Mouse (Mus musculus) cortical plate, adult 2 months (tissue): ENCODE measurements around the gene Hoxc12. TPM values are rescaled to one million over a fixed set of nuclear protein-coding genes. Genes with fewer than 3 reads are reported as not detected.

Source experiments
- H3K27ac ChIP-seq: fragments of 200-500 bp; 2 replicates; pipeline ENCODE4 v1.5.1; 2012; ENCODE audit warnings: low read length, control low read depth, inconsistent platforms; ENCODE audit not compliant: insufficient read depth
- H3K4me1 ChIP-seq: fragments of 200-500 bp; 2 replicates; pipeline ENCODE4 v1.6.1; 2011; ENCODE audit warnings: low read length; ENCODE audit not compliant: control insufficient read depth, insufficient read depth
- H3K4me3 ChIP-seq: fragments of 200-500 bp; 2 replicates; pipeline ENCODE4 v1.5.1; 2011; ENCODE audit warnings: mild to moderate bottlenecking, low read length, control low read depth; ENCODE audit not compliant: insufficient read depth
- CTCF ChIP-seq: fragments of 200-500 bp; IDR thresholded peaks from 2 replicates; pipeline ENCODE4 v1.5.1; 2011; ENCODE audit warnings: mild to moderate bottlenecking, control low read depth, low read length; ENCODE audit not compliant: insufficient read depth; ENCODE audit errors: extremely low read depth
- POLR2A ChIP-seq: fragments of 200-500 bp; IDR thresholded peaks from 2 replicates; pipeline ENCODE4 v1.6.1; 2011; ENCODE audit warnings: mild to moderate bottlenecking, low read length, control low read depth; ENCODE audit not compliant: insufficient read depth; ENCODE audit errors: extremely low read depth
- polyA plus RNA-seq: library from polyadenylated mRNA; depleted of rRNA; stranded (reverse); fragments of >200 nt; gene quantifications from 2 replicates; pipeline ENCODE4 v1.2.3, GENCODE M21; 2012

Hoxc12 gene
- polyA plus RNA-seq, 1 experiment: not detected

GRCm38 (mm10) chr15:102953561-102953960 lies 17.0 kb downstream of the Hoxc12 start:
- Histone ChIP-seq H3K4me1 (no peaks in the 10 kb centered on the region), H3K27ac (no peak overlapping the region), H3K4me3 (no peak overlapping the region)
- no peak for TF ChIP-seq CTCF
- TF ChIP-seq POLR2A: no peak

DNA sequence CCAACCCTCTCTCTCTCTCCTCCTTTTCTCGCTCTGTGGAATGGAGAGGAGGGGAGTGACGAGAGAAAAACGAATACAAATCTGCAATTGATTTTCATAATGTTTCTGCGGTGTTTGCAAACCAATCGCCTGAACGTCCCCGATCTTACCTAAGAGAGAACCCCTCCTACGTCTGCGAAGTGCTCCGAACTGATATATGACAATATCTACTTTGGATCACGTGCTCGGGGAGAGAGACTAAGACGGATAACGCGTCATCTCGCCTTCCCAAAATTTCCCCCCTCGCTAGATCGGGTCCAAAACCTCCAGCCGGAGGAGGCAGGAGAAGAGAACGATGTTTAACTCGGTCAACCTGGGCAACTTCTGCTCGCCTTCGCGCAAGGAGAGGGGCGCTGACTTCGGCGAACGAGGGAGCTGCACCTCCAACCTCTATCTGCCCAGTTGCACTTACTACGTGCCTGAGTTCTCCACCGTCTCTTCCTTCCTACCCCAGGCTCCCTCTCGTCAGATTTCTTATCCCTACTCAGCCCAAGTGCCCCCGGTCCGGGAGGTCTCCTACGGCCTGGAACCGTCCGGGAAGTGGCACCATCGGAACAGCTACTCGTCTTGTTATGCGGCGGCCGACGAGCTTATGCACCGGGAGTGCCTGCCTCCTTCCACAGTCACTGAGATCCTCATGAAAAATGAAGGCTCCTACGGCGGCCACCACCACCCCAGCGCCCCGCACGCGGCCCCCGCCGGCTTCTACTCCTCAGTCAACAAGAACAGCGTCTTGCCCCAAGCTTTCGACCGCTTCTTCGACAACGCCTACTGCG lies 17.8 kb downstream of the Hoxc12 start, which contains the start of gene Hoxc11:
Hoxc11 (plus strand) TSS at position 236 of the 815 bp plus-strand sequence.
- no peak within 1 kb of the TSS for H3K27ac ChIP-seq
- no peak within 1 kb of the TSS for H3K4me3 ChIP-seq
- no peak for TF ChIP-seq POLR2A
- no peak for TF ChIP-seq CTCF
- no peaks in the 10 kb centered on the region for H3K4me1 ChIP-seq

GRCm38 (mm10) chr15:102955007-102955382 lies 18.4 kb downstream of the Hoxc12 start:
- no peak for TF ChIP-seq CTCF
- TF ChIP-seq POLR2A: no peak
- Histone ChIP-seq H3K4me1 (no peaks in the 10 kb centered on the region), H3K4me3 (no peak overlapping the region), H3K27ac (no peak overlapping the region)

- Histone ChIP-seq H3K4me1 (no peaks in the 10 kb centered on the region), H3K27ac (no peak overlapping the region), H3K4me3 (no peak overlapping the region)
- TF ChIP-seq POLR2A (no peak), CTCF (no peak)
Measured at GRCm38 (mm10) chr15:102955833-102956640, 19.5 kb downstream of the Hoxc12 start.

- Histone ChIP-seq H3K27ac (no peak overlapping the region), H3K4me1 (no peaks in the 10 kb centered on the region), H3K4me3 (no peak overlapping the region)
- no peak for TF ChIP-seq CTCF
- TF ChIP-seq POLR2A: no peak
Measured at GRCm38 (mm10) chr15:102956906-102957305, 20.3 kb downstream of the Hoxc12 start.

- no peak for TF ChIP-seq POLR2A
- no peak for TF ChIP-seq CTCF
- Histone ChIP-seq H3K4me1 (no peaks in the 10 kb centered on the region), H3K27ac (no peak overlapping the region), H3K4me3 (no peak overlapping the region)
Measured at GRCm38 (mm10) chr15:102959663-102960191, 23.2 kb downstream of the Hoxc12 start.

GRCm38 (mm10) chr15:102961728-102962127 lies 25.2 kb downstream of the Hoxc12 start:
- no peak for TF ChIP-seq POLR2A
- TF ChIP-seq CTCF: no peak
- Histone ChIP-seq H3K4me3 (no peak overlapping the region), H3K4me1 (no peaks in the 10 kb centered on the region), H3K27ac (no peak overlapping the region)

- TF ChIP-seq POLR2A (no peak), CTCF (no peak)
- H3K27ac ChIP-seq: no peak overlapping the region
- no peak overlapping the region for H3K4me3 ChIP-seq
- no peaks in the 10 kb centered on the region for H3K4me1 ChIP-seq
Measured at GRCm38 (mm10) chr15:102962492-102962891, 25.9 kb downstream of the Hoxc12 start.

DNA sequence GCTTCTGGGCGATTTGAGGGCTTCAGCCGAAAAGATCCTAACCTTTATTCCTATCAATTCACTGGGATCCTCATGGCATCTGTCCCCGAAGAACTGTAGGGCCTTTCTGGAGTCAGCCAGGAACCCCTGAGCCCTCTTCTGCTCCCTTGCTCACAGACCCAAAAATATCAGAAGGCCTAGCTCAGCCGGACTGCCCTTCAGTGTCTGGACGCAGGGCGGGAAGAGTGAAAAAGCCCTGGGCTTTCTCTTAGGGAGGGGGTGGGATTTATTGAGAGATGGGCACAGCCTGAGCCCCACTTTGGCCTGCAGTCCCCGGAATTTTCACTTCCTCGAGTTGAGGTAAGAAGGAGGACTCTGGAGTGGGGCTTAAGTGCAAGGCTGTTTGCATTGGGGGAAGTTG lies 26.7 kb downstream of the Hoxc12 start:
- TF ChIP-seq CTCF (no peak), POLR2A (no peak)
- Histone ChIP-seq H3K27ac (no peak overlapping the region), H3K4me3 (no peak overlapping the region), H3K4me1 (no peaks in the 10 kb centered on the region)
